Mouse (Mus musculus) kidney, postnatal 0 days (tissue): ENCODE results near the gene Hvcn1. TPM values are rescaled to one million over a fixed set of nuclear protein-coding genes. Genes with fewer than 3 reads are reported as not detected.
A peak's percentile ranks its signal among the peaks of the same experiment; 100 is the strongest.

Experiments
- ATAC-seq: fragments of 200-750 bp; cut with Nextera tagmentation; replicated peaks from 2 replicates; pipeline ENCODE4 v1.8.0; 2017; ENCODE audit warnings: low read depth, moderate number of reproducible peaks, moderate TSS enrichment, moderate library complexity; ENCODE audit not compliant: low FRiP score
- DNase-seq: peaks from one replicate; pipeline ENCODE4 v3.0.0-alpha.2; 2016; ENCODE audit warnings: low spot score
- H3K27ac ChIP-seq: fragments of 300-500 bp; sonication (generic); 2 replicates; pipeline ENCODE4 v1.5.1; 2014; ENCODE audit warnings: mild to moderate bottlenecking
- H3K27me3 ChIP-seq: fragments of 300-500 bp; sonication (generic); 2 replicates; pipeline ENCODE4 v1.6.1; 2014; ENCODE audit warnings: low read length, mixed read lengths; ENCODE audit not compliant: insufficient read depth
- H3K36me3 ChIP-seq: fragments of 300-500 bp; sonication (generic); 2 replicates; pipeline ENCODE4 v1.6.1; 2014; ENCODE audit warnings: low read length, mixed read lengths; ENCODE audit not compliant: insufficient read depth
- H3K4me1 ChIP-seq: fragments of 300-500 bp; sonication (generic); replicated peaks from 2 replicates; pipeline ENCODE4 v1.6.1; 2014; ENCODE audit warnings: antibody characterized with exemption, low read length, mixed read lengths; ENCODE audit not compliant: insufficient read depth
- H3K4me2 ChIP-seq: fragments of 300-500 bp; sonication (generic); 2 replicates; pipeline ENCODE4 v1.6.1; 2014; ENCODE audit warnings: mild to moderate bottlenecking, low read length, moderate library complexity, mixed read lengths
- H3K4me3 ChIP-seq: fragments of 300-500 bp; sonication (generic); replicated peaks from 2 replicates; pipeline ENCODE4 v1.5.1; 2014; ENCODE audit warnings: low read depth, low read length
- H3K9ac ChIP-seq: fragments of 300-500 bp; sonication (generic); 2 replicates; pipeline ENCODE4 v1.6.1; 2014; ENCODE audit warnings: low read depth, low read length
- H3K9me3 ChIP-seq: fragments of 300-500 bp; sonication (generic); replicated peaks from 2 replicates; pipeline ENCODE4 v1.6.1; 2016; ENCODE audit warnings: low read length, inconsistent platforms, mixed read lengths
- CTCF ChIP-seq: IDR thresholded peaks from 2 replicates; pipeline ENCODE4 v1.5.1; 2016; ENCODE audit warnings: antibody characterized with exemption, low read depth, mild to moderate bottlenecking, moderate library complexity
- WGBS: fragments of 180-500 bp; shearing (Covaris S2); extraction: QIAGEN DNeasy Blood & Tissue Kit; methylation state at CpG from one replicate; pipeline ENCODE4 v1.1.7; 2014; 5-methylcytosine and 5-hydroxymethylcytosine counted together
- polyA plus RNA-seq: library from polyadenylated mRNA; unstranded; fragments of >200 nt; fragmentation: Nextera tagmentation; extraction: Ambion mirVana; gene quantifications from 2 replicates; pipeline ENCODE4 v1.2.1, GENCODE M21; 2015

The Hvcn1 gene
- polyA plus RNA-seq, 1 experiment from 2014 or later, result 12.2 TPM

- no peak for ATAC-seq
- no peak for DNase-seq
- H3K4me2 ChIP-seq, result no peak overlapping the region
- no peaks in the 10 kb centered on the region for H3K27me3 ChIP-seq
- H3K4me1 ChIP-seq, result 0 out of 2 replicates have a peak, but pooled peaks cover 9% of the 10 kb centered on the region
- no peaks in the 10 kb centered on the region for H3K9me3 ChIP-seq
- 84% methylated on average over 9 of the region's 9 CpGs for WGBS
- H3K27ac ChIP-seq, result no peak overlapping the region
- no peak for TF ChIP-seq CTCF
- H3K9ac ChIP-seq, result no peak overlapping the region
- H3K36me3 ChIP-seq, result 0 out of 2 replicates have a peak, but pooled peaks cover 4% of the 10 kb centered on the region
- H3K4me3 ChIP-seq, result no peak overlapping the region
Observed at GRCm38 (mm10) chr5:122234319-122235195, 28.0 kb downstream of the Hvcn1 start.

DNA sequence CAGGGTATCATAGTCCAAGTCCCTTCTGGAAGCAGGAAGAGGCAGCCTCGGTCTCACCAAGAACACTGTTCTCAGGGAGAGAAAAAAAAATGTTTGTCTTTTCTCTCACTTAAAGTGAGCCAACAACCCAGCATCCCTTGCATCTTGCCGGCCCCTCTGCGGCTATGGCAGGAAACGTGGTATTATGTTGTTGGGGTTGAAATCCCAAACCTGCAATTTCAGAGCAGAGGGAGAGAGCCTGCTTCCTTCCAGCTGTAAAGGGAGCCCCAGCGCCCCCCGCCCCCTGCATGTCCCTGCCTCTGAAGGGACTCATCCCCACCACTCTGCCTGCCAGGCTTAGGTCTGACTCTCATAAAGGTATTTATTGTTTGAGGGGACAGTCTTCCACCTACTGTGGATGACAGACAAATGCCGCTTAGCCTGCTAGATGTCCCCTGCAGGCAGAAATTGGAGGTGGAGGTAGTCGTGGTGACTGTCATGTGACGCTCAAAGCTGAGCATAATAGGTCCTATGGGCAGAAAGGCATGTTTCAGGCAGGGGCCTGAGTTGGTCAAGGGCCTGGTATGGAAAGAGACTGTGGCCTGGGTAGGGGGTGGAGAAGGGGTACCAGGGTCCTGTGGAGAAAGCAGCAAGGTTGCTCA lies 28.7 kb downstream of the Hvcn1 start:
- H3K4me1 ChIP-seq, result 0 out of 2 replicates have a peak, but pooled peaks cover 9% of the 10 kb centered on the region
- H3K4me3 ChIP-seq, result no peak overlapping the region
- H3K4me2 ChIP-seq, result no peak overlapping the region
- 45% methylated on average over 9 of the region's 9 CpGs for WGBS
- H3K27ac ChIP-seq, result no peak overlapping the region
- 0 out of 2 replicates have a peak, but pooled peaks cover 7% of the 10 kb centered on the region for H3K36me3 ChIP-seq
- H3K27me3 ChIP-seq, result no peaks in the 10 kb centered on the region
- TF ChIP-seq CTCF, result 0 out of 2 replicates have a peak, but pooled peaks have one; percentile 4
- no peak for ATAC-seq
- no peak for DNase-seq
- H3K9me3 ChIP-seq, result no peaks in the 10 kb centered on the region
- H3K9ac ChIP-seq, result no peak overlapping the region

GRCm38 (mm10) chr5:122237200-122237599 lies 30.6 kb downstream of the Hvcn1 start:
- Histone ChIP-seq H3K9me3 (no peaks in the 10 kb centered on the region), H3K27me3 (no peaks in the 10 kb centered on the region), H3K36me3 (0 out of 2 replicates have a peak, but pooled peaks cover 7% of the 10 kb centered on the region), H3K4me1 (0 out of 2 replicates have a peak, but pooled peaks cover 9% of the 10 kb centered on the region), H3K4me3 (no peak overlapping the region), H3K4me2 (no peak overlapping the region), H3K27ac (no peak overlapping the region), H3K9ac (no peak overlapping the region)
- 65% methylated on average over 5 of the region's 5 CpGs for WGBS
- ATAC-seq, result no peak
- no peak for TF ChIP-seq CTCF
- DNase-seq, result no peak

GRCm38 (mm10) chr5:122239618-122240017 lies 33.0 kb downstream of the Hvcn1 start:
- TF ChIP-seq CTCF, result no peak
- H3K9me3 ChIP-seq, result no peaks in the 10 kb centered on the region
- no peak overlapping the region for H3K9ac ChIP-seq
- DNase-seq (no peak), ATAC-seq (no peak)
- no peak overlapping the region for H3K4me2 ChIP-seq
- WGBS, result 86% methylated on average over 7 of the region's 7 CpGs
- H3K4me3 ChIP-seq, result no peak overlapping the region
- 0 out of 2 replicates have a peak, but pooled peaks cover 3% of the 10 kb centered on the region for H3K4me1 ChIP-seq
- no peak overlapping the region for H3K27ac ChIP-seq
- 0 out of 2 replicates have a peak, but pooled peaks cover 7% of the 10 kb centered on the region for H3K36me3 ChIP-seq
- no peaks in the 10 kb centered on the region for H3K27me3 ChIP-seq

GRCm38 (mm10) chr5:122240521-122240920 lies 33.9 kb downstream of the Hvcn1 start:
- Histone ChIP-seq H3K27ac (no peak overlapping the region), H3K9ac (no peak overlapping the region), H3K4me1 (no peaks in the 10 kb centered on the region), H3K4me2 (no peak overlapping the region), H3K9me3 (no peaks in the 10 kb centered on the region), H3K36me3 (0 out of 2 replicates have a peak, but pooled peaks cover 7% of the 10 kb centered on the region), H3K27me3 (no peaks in the 10 kb centered on the region), H3K4me3 (no peak overlapping the region)
- TF ChIP-seq CTCF, result no peak
- 90% methylated on average over 11 of the region's 11 CpGs for WGBS
- ATAC-seq (no peak), DNase-seq (no peak)

- 60% methylated on average over 1 of the region's 1 CpGs for WGBS
- H3K36me3 ChIP-seq, result 0 out of 2 replicates have a peak, but pooled peaks cover 7% of the 10 kb centered on the region
- DNase-seq, result no peak
Observed at GRCm38 (mm10) chr5:122240989-122241388, 34.4 kb downstream of the Hvcn1 start.

More at GRCm38 (mm10) chr5:122240989-122241388, 34.4 kb downstream of the Hvcn1 start:
- H3K4me3 ChIP-seq, result no peak overlapping the region
- no peak overlapping the region for H3K4me2 ChIP-seq
- no peak overlapping the region for H3K9ac ChIP-seq
- no peaks in the 10 kb centered on the region for H3K27me3 ChIP-seq
- H3K27ac ChIP-seq, result no peak overlapping the region
- no peak for ATAC-seq
- H3K9me3 ChIP-seq, result no peaks in the 10 kb centered on the region
- H3K4me1 ChIP-seq, result no peaks in the 10 kb centered on the region
- TF ChIP-seq CTCF, result no peak
